Mouse (Mus musculus) embryonic facial prominence, embryonic 13.5 days (tissue): ENCODE results near the gene Pdrg1. TPM values are rescaled to one million over a fixed set of nuclear protein-coding genes. Genes with fewer than 3 reads are reported as not detected.

ENCODE experiments used
- ATAC-seq: fragments of 200-750 bp; cut with Nextera tagmentation; 2 replicates; pipeline ENCODE4 v1.8.0; 2017; ENCODE audit warnings: low read depth; ENCODE audit not compliant: insufficient number of reproducible peaks, insufficient read depth, low FRiP score, low TSS enrichment
- H3K27ac ChIP-seq: fragments of 300-500 bp; sonication (generic); 2 replicates; pipeline ENCODE4 v1.5.1; 2015; ENCODE audit warnings: moderate library complexity, mild to moderate bottlenecking, inconsistent platforms
- H3K27me3 ChIP-seq: fragments of 300-500 bp; sonication (generic); 2 replicates; pipeline ENCODE4 v1.6.1; 2015; ENCODE audit warnings: mild to moderate bottlenecking, inconsistent platforms
- H3K36me3 ChIP-seq: fragments of 300-500 bp; sonication (generic); 2 replicates; pipeline ENCODE4 v1.6.1; 2015; ENCODE audit warnings: mild to moderate bottlenecking, inconsistent platforms
- H3K4me1 ChIP-seq: fragments of 300-500 bp; sonication (generic); 2 replicates; pipeline ENCODE4 v1.6.1; 2015; ENCODE audit warnings: inconsistent platforms
- H3K4me2 ChIP-seq: fragments of 300-500 bp; sonication (generic); 2 replicates; pipeline ENCODE4 v1.6.1; 2015; ENCODE audit warnings: moderate library complexity, mild to moderate bottlenecking, inconsistent platforms
- H3K4me3 ChIP-seq: fragments of 300-500 bp; sonication (generic); 2 replicates; pipeline ENCODE4 v1.5.1; 2015; ENCODE audit warnings: mild to moderate bottlenecking, inconsistent platforms
- H3K9ac ChIP-seq: fragments of 300-500 bp; sonication (generic); 2 replicates; pipeline ENCODE4 v1.6.1; 2015; ENCODE audit warnings: mild to moderate bottlenecking, inconsistent platforms
- H3K9me3 ChIP-seq: fragments of 300-500 bp; sonication (generic); 2 replicates; pipeline ENCODE4 v1.6.1; 2016; ENCODE audit warnings: inconsistent platforms
- WGBS: fragments of 180-500 bp; shearing (Covaris S2); methylation state at CpG from one replicate; pipeline ENCODE4 v1.1.7; 2015; ENCODE audit warnings: mixed read lengths; 5-methylcytosine and 5-hydroxymethylcytosine counted together
- polyA plus RNA-seq: library from polyadenylated mRNA; unstranded; fragments of >200 nt; fragmentation: Nextera tagmentation; extraction: Ambion mirVana; gene quantifications from 2 replicates; pipeline ENCODE4 v1.2.1, GENCODE M21; 2015

The Pdrg1 gene
- polyA plus RNA-seq, 1 experiment from 2014 or later: 120 TPM

GRCm38 (mm10) chr2:153027501-153027900 lies 12.3 kb upstream of the Pdrg1 start:
- Histone ChIP-seq H3K27me3 (peaks cover 63% of the 10 kb centered on the region), H3K9me3 (no peaks in the 10 kb centered on the region), H3K4me2 (no peak overlapping the region), H3K4me3 (no peak overlapping the region), H3K36me3 (no peaks in the 10 kb centered on the region), H3K9ac (no peak overlapping the region), H3K4me1 (peaks cover 8% of the 10 kb centered on the region), H3K27ac (no peak overlapping the region)
- no peak for ATAC-seq
- WGBS: 60% methylated on average over 4 of the region's 4 CpGs

GRCm38 (mm10) chr2:153026052-153026451 lies 10.8 kb upstream of the Pdrg1 start:
- no peak for ATAC-seq
- H3K4me2 ChIP-seq: no peak overlapping the region
- no peaks in the 10 kb centered on the region for H3K4me1 ChIP-seq
- peaks cover 48% of the 10 kb centered on the region for H3K27me3 ChIP-seq
- H3K9me3 ChIP-seq: no peaks in the 10 kb centered on the region
- whole genome bisulfite sequencing: 79% methylated on average over 7 of the region's 7 CpGs
- H3K4me3 ChIP-seq: no peak overlapping the region
- no peak overlapping the region for H3K9ac ChIP-seq
- H3K36me3 ChIP-seq: no peaks in the 10 kb centered on the region
- no peak overlapping the region for H3K27ac ChIP-seq

- no peak for ATAC-seq
- no peaks in the 10 kb centered on the region for H3K36me3 ChIP-seq
- no peaks in the 10 kb centered on the region for H3K9me3 ChIP-seq
- H3K27me3 ChIP-seq: peaks cover 21% of the 10 kb centered on the region
- no peak overlapping the region for H3K4me2 ChIP-seq
- no peak overlapping the region for H3K9ac ChIP-seq
- no peaks in the 10 kb centered on the region for H3K4me1 ChIP-seq
- no peak overlapping the region for H3K27ac ChIP-seq
- 61% methylated on average over 4 of the region's 4 CpGs for WGBS
- H3K4me3 ChIP-seq: no peak overlapping the region
Measured at GRCm38 (mm10) chr2:153022855-153023254, 7.6 kb upstream of the Pdrg1 start.

GRCm38 (mm10) chr2:153021163-153021562 lies 5.9 kb upstream of the Pdrg1 start:
- no peak overlapping the region for H3K4me3 ChIP-seq
- no peaks in the 10 kb centered on the region for H3K4me1 ChIP-seq
- 62% methylated on average over 3 of the region's 3 CpGs for whole genome bisulfite sequencing
- no peak for ATAC-seq
- H3K27me3 ChIP-seq: peaks cover 11% of the 10 kb centered on the region; the same call in 1 of the 2 replicates
- no peak overlapping the region for H3K4me2 ChIP-seq
- H3K36me3 ChIP-seq: no peaks in the 10 kb centered on the region
- H3K9me3 ChIP-seq: no peaks in the 10 kb centered on the region
- no peak overlapping the region for H3K9ac ChIP-seq
- H3K27ac ChIP-seq: no peak overlapping the region

- H3K27me3 ChIP-seq: peaks cover 9% of the 10 kb centered on the region; the same call in 1 of the 2 replicates
- 85% methylated on average over 3 of the region's 3 CpGs for WGBS
- no peak overlapping the region for H3K27ac ChIP-seq
- H3K9ac ChIP-seq: no peak overlapping the region
- no peaks in the 10 kb centered on the region for H3K36me3 ChIP-seq
- H3K4me3 ChIP-seq: no peak overlapping the region
- H3K4me1 ChIP-seq: peaks cover 4% of the 10 kb centered on the region
- H3K4me2 ChIP-seq: no peak overlapping the region
- no peak for ATAC-seq
- no peaks in the 10 kb centered on the region for H3K9me3 ChIP-seq
Measured at GRCm38 (mm10) chr2:153019355-153019754, 4.1 kb upstream of the Pdrg1 start.

GRCm38 (mm10) chr2:153016786-153017185 lies 1.6 kb upstream of the Pdrg1 start:
- WGBS: 35% methylated on average over 5 of the region's 5 CpGs
- H3K4me2 ChIP-seq: no peak overlapping the region
- no peak overlapping the region for H3K27ac ChIP-seq
- H3K4me1 ChIP-seq: peaks cover 10% of the 10 kb centered on the region
- ATAC-seq: no peak
- no peak overlapping the region for H3K4me3 ChIP-seq
- H3K36me3 ChIP-seq: peaks cover 14% of the 10 kb centered on the region
- no peak overlapping the region for H3K9ac ChIP-seq
- 0 out of 2 replicates have a peak, but pooled peaks cover 4% of the 10 kb centered on the region for H3K27me3 ChIP-seq
- no peaks in the 10 kb centered on the region for H3K9me3 ChIP-seq

GRCm38 (mm10) chr2:153015804-153016203 lies 577 bp upstream of the Pdrg1 start:
- Histone ChIP-seq H3K9ac (no peak overlapping the region), H3K27me3 (0 out of 2 replicates have a peak, but pooled peaks cover 4% of the 10 kb centered on the region), H3K4me2 (peak overlapping the region; percentile 89), H3K9me3 (no peaks in the 10 kb centered on the region), H3K27ac (no peak overlapping the region), H3K36me3 (peaks cover 23% of the 10 kb centered on the region), H3K4me3 (peak overlapping the region; percentile 85; the same call in 1 of the 2 replicates), H3K4me1 (peaks cover 10% of the 10 kb centered on the region)
- whole genome bisulfite sequencing: 52% methylated on average over 8 of the region's 8 CpGs
- no peak for ATAC-seq

GRCm38 (mm10) chr2:153013724-153014515 lies 1.3 kb downstream of the Pdrg1 start:
- WGBS: 91% methylated on average over 11 of the region's 11 CpGs
- ATAC-seq: no peak
- Histone ChIP-seq H3K27ac (no peak overlapping the region), H3K27me3 (0 out of 2 replicates have a peak, but pooled peaks cover 4% of the 10 kb centered on the region), H3K4me2 (peak overlapping the region; percentile 89), H3K9ac (peak overlapping the region; percentile 89), H3K4me1 (peaks cover 10% of the 10 kb centered on the region), H3K4me3 (peak overlapping the region; percentile 85), H3K36me3 (peaks cover 42% of the 10 kb centered on the region), H3K9me3 (no peaks in the 10 kb centered on the region)

- Histone ChIP-seq H3K9me3 (no peaks in the 10 kb centered on the region), H3K36me3 (peaks cover 62% of the 10 kb centered on the region), H3K4me1 (peaks cover 7% of the 10 kb centered on the region), H3K27ac (no peak overlapping the region), H3K4me2 (no peak overlapping the region), H3K27me3 (no peaks in the 10 kb centered on the region), H3K9ac (no peak overlapping the region), H3K4me3 (no peak overlapping the region)
- WGBS: 90% methylated on average over 12 of the region's 12 CpGs
- ATAC-seq: no peak
Measured at GRCm38 (mm10) chr2:153009192-153009973, 5.8 kb downstream of the Pdrg1 start.

- Histone ChIP-seq H3K9me3 (no peaks in the 10 kb centered on the region), H3K4me3 (no peak overlapping the region), H3K27me3 (no peaks in the 10 kb centered on the region), H3K36me3 (peaks cover 41% of the 10 kb centered on the region), H3K4me1 (no peaks in the 10 kb centered on the region), H3K27ac (no peak overlapping the region), H3K9ac (no peak overlapping the region), H3K4me2 (no peak overlapping the region)
- ATAC-seq: no peak
- 86% methylated on average over 3 of the region's 3 CpGs for WGBS
Measured at GRCm38 (mm10) chr2:153005981-153006380, 9.2 kb downstream of the Pdrg1 start.

GRCm38 (mm10) chr2:153003681-153004338 lies 11.4 kb downstream of the Pdrg1 start:
- no peaks in the 10 kb centered on the region for H3K9me3 ChIP-seq

More at GRCm38 (mm10) chr2:153003681-153004338, 11.4 kb downstream of the Pdrg1 start:
- Histone ChIP-seq H3K4me1 (no peaks in the 10 kb centered on the region), H3K9ac (no peak overlapping the region), H3K4me3 (no peak overlapping the region), H3K36me3 (peaks cover 19% of the 10 kb centered on the region), H3K4me2 (no peak overlapping the region), H3K27ac (no peak overlapping the region), H3K27me3 (no peaks in the 10 kb centered on the region)
- WGBS: 58% methylated on average over 13 of the region's 13 CpGs
- ATAC-seq: no peak
